Mouse (Mus musculus) CH12.LX (cell line): ENCODE measurements around the gene Olfr153. TPM values are rescaled to one million over a fixed set of nuclear protein-coding genes. Genes with fewer than 3 reads are reported as not detected.

Experiments used
- DNase-seq: peaks from one replicate; pipeline ENCODE4 v3.0.0-alpha.2; 2013; ENCODE audit errors: extremely low read depth
- H3K27ac ChIP-seq: 2 replicates; pipeline ENCODE4 v1.5.1; 2012; ENCODE audit warnings: low read depth, mild to moderate bottlenecking, control low read depth, moderate library complexity; ENCODE audit not compliant: insufficient read depth
- H3K27me3 ChIP-seq: replicated peaks from 2 replicates; pipeline ENCODE3; 2012; ENCODE audit warnings: inconsistent platforms
- H3K36me3 ChIP-seq, 2 experiments: replicated peaks in 1 of 2; 2 replicates each; pipeline versions ENCODE3 to v1.6.1; 2012; ENCODE audit warnings: inconsistent platforms in 1 of 2, low read length in 1 of 2, mild to moderate bottlenecking in 1 of 2, mixed read lengths in 1 of 2, moderate library complexity in 1 of 2; ENCODE audit not compliant: control insufficient read depth in 1 of 2, insufficient read depth in 1 of 2
- H3K4me1 ChIP-seq, 2 experiments: 2 replicates each; pipeline ENCODE4 v1.6.1; 2012; ENCODE audit warnings: inconsistent platforms in 1 of 2, moderate library complexity in 1 of 2; ENCODE audit not compliant: insufficient read depth in 2 of 2, control insufficient read depth in 1 of 2
- H3K4me2 ChIP-seq: 2 replicates; pipeline ENCODE4 v1.6.1; 2012; ENCODE audit warnings: low read depth, mild to moderate bottlenecking, control low read depth; ENCODE audit not compliant: poor library complexity, insufficient read depth, severe bottlenecking
- H3K4me3 ChIP-seq, 3 experiments: fragments of 150-350 bp in 1 of 3; sonication (generic) in 1 of 3; replicated peaks in 1 of 3; 2 replicates each; pipeline versions ENCODE3 to v1.5.1; 2011 to 2012; ENCODE audit warnings: low read depth in 2 of 3, low read length in 2 of 3, mild to moderate bottlenecking in 2 of 3, moderate library complexity in 2 of 3, control low read depth in 1 of 3, improper control_type of control experiment in 1 of 3, inconsistent platforms in 1 of 3, mixed read lengths in 1 of 3; ENCODE audit not compliant: poor library complexity in 1 of 3
- H3K79me2 ChIP-seq: replicated peaks from 2 replicates; pipeline ENCODE4 v1.6.1; 2012; ENCODE audit warnings: mild to moderate bottlenecking, moderate library complexity; ENCODE audit not compliant: control insufficient read depth, poor library complexity, insufficient read depth, severe bottlenecking; ENCODE audit errors: extremely low read depth
- H3K9ac ChIP-seq: 2 replicates; pipeline ENCODE4 v1.6.1; 2012; ENCODE audit warnings: low read depth, mild to moderate bottlenecking, control low read depth, moderate library complexity; ENCODE audit not compliant: insufficient read depth
- H3K9me3 ChIP-seq: replicated peaks from 2 replicates; pipeline ENCODE3; 2012; ENCODE audit warnings: low read length, inconsistent platforms, mixed read lengths
- CHD1 ChIP-seq: IDR thresholded peaks from 2 replicates; pipeline ENCODE4 v1.6.1; 2012; ENCODE audit warnings: low read depth, low read length, improper control_type of control experiment, inconsistent platforms
- EP300 ChIP-seq: IDR thresholded peaks from 2 replicates; pipeline ENCODE4 v1.6.1; 2011; ENCODE audit warnings: low read length, improper control_type of control experiment
- ETS1 ChIP-seq: conservative IDR thresholded peaks from 2 replicates; pipeline ENCODE4 v1.6.1; 2012; ENCODE audit warnings: low read depth, mild to moderate bottlenecking, inconsistent platforms, low read length, improper control_type of control experiment, moderate library complexity
- JUN ChIP-seq: IDR thresholded peaks from 2 replicates; pipeline ENCODE4 v1.6.1; 2011; ENCODE audit warnings: low read depth, mild to moderate bottlenecking, low read length, improper control_type of control experiment, moderate library complexity; ENCODE audit not compliant: insufficient read depth
- JUND ChIP-seq: conservative IDR thresholded peaks from 2 replicates; pipeline ENCODE4 v1.6.1; 2011; ENCODE audit warnings: low read depth, low read length, improper control_type of control experiment
- MAFK ChIP-seq: IDR thresholded peaks from 2 replicates; pipeline ENCODE4 v1.6.1; 2011; ENCODE audit warnings: low read length, improper control_type of control experiment; ENCODE audit not compliant: insufficient replicate concordance
- MAZ ChIP-seq: IDR thresholded peaks from 2 replicates; pipeline ENCODE4 v1.6.1; 2012; ENCODE audit warnings: low read depth, mild to moderate bottlenecking, inconsistent platforms, low read length, improper control_type of control experiment, moderate library complexity
- NELFE ChIP-seq: IDR thresholded peaks from 2 replicates; pipeline ENCODE4 v1.6.1; 2011; ENCODE audit warnings: low read depth, low read length, improper control_type of control experiment
- NRF1 ChIP-seq: IDR thresholded peaks from 2 replicates; pipeline ENCODE4 v1.6.1; 2014; ENCODE audit warnings: low read depth, mild to moderate bottlenecking, inconsistent platforms, low read length, improper control_type of control experiment, moderate library complexity
- PAX5 ChIP-seq: IDR thresholded peaks from 2 replicates; pipeline ENCODE4 v1.6.1; 2012; ENCODE audit warnings: low read length, inconsistent platforms, mixed read lengths
- RAD21 ChIP-seq: IDR thresholded peaks from 2 replicates; pipeline ENCODE4 v1.6.1; 2011; ENCODE audit warnings: low read depth, mild to moderate bottlenecking, low read length, improper control_type of control experiment, moderate library complexity
- SMC3 ChIP-seq: IDR thresholded peaks from 2 replicates; pipeline ENCODE4 v1.6.1; 2011; ENCODE audit warnings: low read depth, low read length, improper control_type of control experiment
- TBP ChIP-seq: conservative IDR thresholded peaks from 2 replicates; pipeline ENCODE4 v1.6.1; 2011; ENCODE audit warnings: low read depth, low read length, improper control_type of control experiment
- USF1 ChIP-seq: IDR thresholded peaks from 2 replicates; pipeline ENCODE4 v1.6.1; 2014; ENCODE audit warnings: low read depth, mild to moderate bottlenecking, inconsistent platforms, low read length, improper control_type of control experiment
- ZC3H11A ChIP-seq: IDR thresholded peaks from 2 replicates; pipeline ENCODE4 v1.6.1; 2012; ENCODE audit warnings: low read depth, mild to moderate bottlenecking, inconsistent platforms, low read length, improper control_type of control experiment
- ZKSCAN1 ChIP-seq: IDR thresholded peaks from 2 replicates; pipeline ENCODE4 v1.6.1; 2012; ENCODE audit warnings: low read depth, inconsistent platforms, low read length, improper control_type of control experiment, borderline replicate concordance
- ZMIZ1 ChIP-seq: IDR thresholded peaks from 2 replicates; pipeline ENCODE4 v1.6.1; 2012; ENCODE audit warnings: low read depth, mild to moderate bottlenecking, inconsistent platforms, low read length, improper control_type of control experiment
- dilution Hi-C: fragments of 300-500 bp; cut with MboI; formaldehyde crosslinking; loops from 2 replicates; pipeline ENCODE4 v1.14.3; 2020; ENCODE audit warnings: low sequenced_read_pairs; ENCODE audit not compliant: extremely low pct_unique_long_range_greater_than_20kb, extremely low pct_ligation_motif_present
- in situ Hi-C: fragments of 300-500 bp; cut with MboI; formaldehyde crosslinking; loops from 3 replicates; pipeline ENCODE4 v1.14.3; 2019; ENCODE audit warnings: low sequenced_read_pairs, low pct_ligation_motif_present, low pct_unique_long_range_greater_than_20kb, mixed read lengths
- polyA plus RNA-seq: library from polyadenylated mRNA; unstranded; fragments of >175 nt; gene quantifications from 2 replicates; pipeline ENCODE4 v1.2.1, GENCODE M21; 2012; ENCODE audit warnings: low read depth; ENCODE audit not compliant: insufficient read length
- total RNA-seq, 2 experiments: library from RNA; depleted of rRNA; stranded (reverse); fragments of 300-350 nt in 1 of 2; fragments of >200 nt in 1 of 2; gene quantifications; 2 replicates each; pipeline ENCODE4 v1.2.3; 2012 to 2014

Gene Olfr153
- total and polyA plus RNA-seq, 3 experiments = not detected

DNA sequence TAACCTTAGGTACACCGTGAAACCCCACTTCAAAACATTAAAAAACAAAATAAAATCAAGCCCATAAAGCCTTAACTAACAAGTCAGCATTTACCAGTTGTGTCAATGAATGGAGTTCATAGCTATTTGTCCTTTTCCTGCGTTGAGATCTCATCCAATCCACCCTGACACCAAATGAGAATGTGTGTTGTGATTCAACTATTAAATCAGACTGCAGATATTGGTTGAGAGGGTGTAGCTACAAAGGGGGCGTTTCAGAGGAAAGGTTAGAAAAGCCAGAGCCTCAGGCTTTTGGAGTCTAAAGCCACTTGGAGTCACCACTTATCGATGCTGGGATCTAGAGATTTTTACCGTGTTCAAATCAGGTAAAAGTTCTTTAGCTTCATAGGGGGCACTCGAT is 25.3 kb upstream of the Olfr153 start, which contains the start of gene Pramel6:
Gene Pramel6, plus strand, starts transcription at position 301 of the 400 bp plus-strand sequence.
- Histone ChIP-seq H3K36me3 (no peaks in the 10 kb centered on the region), H3K4me2 (no peak within 1 kb of the TSS), H3K27me3 (no peaks in the 10 kb centered on the region)
- dilution Hi-C loops = no loop called here
- in situ Hi-C loops = no loop called here
- no peak for TF ChIP-seq EP300
- no peak for TF ChIP-seq NELFE
- TF ChIP-seq, all 38 proteins: peak for 0
- no peak within 1 kb of the TSS for H3K27ac ChIP-seq
- H3K4me3 ChIP-seq = no peak within 1 kb of the TSS
- no peak within 1 kb of the TSS for H3K9ac ChIP-seq
- no peaks in the 10 kb centered on the region for H3K4me1 ChIP-seq
- H3K9me3 ChIP-seq = peaks cover 60% of the 10 kb centered on the region
- DNase-seq = no peak
- no peaks in the 10 kb centered on the region for H3K79me2 ChIP-seq

DNA sequence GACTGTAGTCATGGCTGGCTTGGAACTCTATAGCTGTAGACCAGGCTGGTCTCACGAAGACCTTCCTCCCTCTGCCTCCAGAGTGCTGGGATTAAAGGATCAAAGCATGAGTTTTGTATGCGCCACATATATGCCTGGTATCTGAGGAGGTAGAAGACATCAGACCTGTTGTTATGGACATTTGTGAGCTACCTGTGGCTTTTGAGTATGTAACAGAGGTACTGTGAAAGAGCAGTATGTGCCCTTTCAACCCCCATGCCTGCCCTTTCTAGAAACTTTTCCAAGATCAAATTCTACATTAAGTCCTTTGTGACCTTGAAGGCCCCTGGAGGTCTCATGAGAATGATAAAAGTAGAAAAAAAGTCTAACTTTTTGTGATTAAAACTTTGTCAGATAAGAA is 16.6 kb upstream of the Olfr153 start:
- in situ Hi-C loops = no loop called here
- Histone ChIP-seq H3K79me2 (no peaks in the 10 kb centered on the region), H3K27ac (no peak overlapping the region), H3K9ac (no peak overlapping the region), H3K27me3 (no peaks in the 10 kb centered on the region), H3K9me3 (peaks cover 40% of the 10 kb centered on the region), H3K36me3 (no peaks in the 10 kb centered on the region), H3K4me3 (no peak overlapping the region), H3K4me1 (no peaks in the 10 kb centered on the region), H3K4me2 (no peak overlapping the region)
- DNase-seq = no peak
- TF ChIP-seq USF1 = no peak
- TF ChIP-seq ETS1 = no peak
- no peak for TF ChIP-seq ZMIZ1
- no peak for TF ChIP-seq CHD1
- no peak for TF ChIP-seq NRF1
- no peak for TF ChIP-seq SMC3
- no peak for TF ChIP-seq TBP
- TF ChIP-seq JUN = no peak
- no peak for TF ChIP-seq ZKSCAN1
- TF ChIP-seq JUND = no peak
- TF ChIP-seq PAX5 = no peak
- TF ChIP-seq MAZ = no peak
- no peak for TF ChIP-seq MAFK
- TF ChIP-seq ZC3H11A = no peak
- no peak for TF ChIP-seq RAD21
- dilution Hi-C loops = no loop called here
